Mouse (Mus musculus): ENCODE results near the gene Txlna. TPM values are rescaled to one million over a fixed set of nuclear protein-coding genes. Genes with fewer than 3 reads are reported as not detected.
A peak's percentile ranks its signal among the peaks of the same experiment; 100 is the strongest.

Gene Txlna
- total RNA-seq, 1 experiment from 2014 or later: 169 TPM

DNA sequence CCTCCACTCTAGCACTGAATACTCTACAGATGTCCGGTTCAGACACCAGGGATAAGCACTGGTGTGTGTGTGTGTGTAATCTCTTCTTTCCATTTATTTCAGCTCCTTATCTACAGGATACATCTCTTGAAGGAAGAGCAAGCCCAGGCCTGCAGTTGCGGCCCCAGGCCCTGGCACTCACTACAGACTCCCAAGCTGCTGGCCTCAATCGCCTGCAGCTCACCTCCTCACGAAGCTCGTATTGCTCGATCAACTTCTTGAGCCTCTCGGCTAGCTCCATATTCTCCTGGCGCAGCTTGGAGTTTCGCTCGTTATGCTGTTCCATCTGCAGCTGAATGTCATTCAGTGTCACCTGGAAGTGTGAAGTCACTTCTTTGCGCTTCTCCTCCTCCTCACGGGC is 9.0 kb downstream of the Txlna start:
- ATAC-seq (replicated peaks in 1 of 2; ENCODE audit: insufficient read depth in 1 of 2, low FRiP score in 2 of 2, low TSS enrichment in 1 of 2, low read depth in 1 of 2, poor library complexity in 2 of 2, severe bottlenecking in 2 of 2): no peak

DNA sequence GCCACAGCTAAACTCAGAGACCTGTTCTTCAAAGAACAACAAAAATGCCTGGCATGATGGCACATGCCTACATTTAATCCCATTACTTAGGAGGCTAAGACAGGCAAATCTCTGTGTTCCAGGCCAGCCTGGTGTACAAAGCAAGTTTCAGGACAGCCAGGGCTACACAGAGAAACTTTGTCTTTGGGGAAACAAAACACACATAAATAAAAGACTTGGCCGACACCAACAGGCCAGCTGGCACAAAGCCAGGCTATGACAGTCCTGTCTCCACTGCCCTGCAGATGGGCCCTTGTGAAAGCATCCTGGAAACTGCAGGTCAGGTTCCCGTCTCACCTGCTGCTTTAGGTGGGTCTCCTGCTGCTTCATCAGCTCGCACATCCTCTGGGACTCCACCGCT is 9.9 kb downstream of the Txlna start:
- no peak for ATAC-seq (replicated peaks in 1 of 2; ENCODE audit: insufficient read depth in 1 of 2, low FRiP score in 2 of 2, low TSS enrichment in 1 of 2, low read depth in 1 of 2, poor library complexity in 2 of 2, severe bottlenecking in 2 of 2)

DNA sequence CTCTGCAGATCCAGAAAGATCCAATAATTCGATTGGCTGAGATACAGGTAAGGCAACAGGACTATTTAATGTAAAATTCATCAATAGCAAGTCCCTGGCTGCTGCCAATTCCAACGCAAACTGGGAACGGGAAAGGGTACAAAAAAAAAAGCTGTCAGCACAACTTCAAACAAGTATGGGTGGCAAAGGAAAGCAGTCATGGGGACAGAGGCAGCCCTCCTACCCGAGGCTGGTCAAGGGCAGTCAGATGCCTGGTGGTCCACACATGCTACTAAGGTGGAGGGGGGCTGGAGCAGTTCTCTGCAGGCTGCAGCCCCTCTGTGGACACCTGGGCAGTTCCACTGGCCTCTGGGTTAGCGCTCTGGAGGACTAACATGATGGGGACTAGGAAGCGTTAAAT is 14.8 kb downstream of the Txlna start:
- ATAC-seq (replicated peaks in 1 of 2; ENCODE audit: insufficient read depth in 1 of 2, low FRiP score in 2 of 2, low TSS enrichment in 1 of 2, low read depth in 1 of 2, poor library complexity in 2 of 2, severe bottlenecking in 2 of 2): no peak

DNA sequence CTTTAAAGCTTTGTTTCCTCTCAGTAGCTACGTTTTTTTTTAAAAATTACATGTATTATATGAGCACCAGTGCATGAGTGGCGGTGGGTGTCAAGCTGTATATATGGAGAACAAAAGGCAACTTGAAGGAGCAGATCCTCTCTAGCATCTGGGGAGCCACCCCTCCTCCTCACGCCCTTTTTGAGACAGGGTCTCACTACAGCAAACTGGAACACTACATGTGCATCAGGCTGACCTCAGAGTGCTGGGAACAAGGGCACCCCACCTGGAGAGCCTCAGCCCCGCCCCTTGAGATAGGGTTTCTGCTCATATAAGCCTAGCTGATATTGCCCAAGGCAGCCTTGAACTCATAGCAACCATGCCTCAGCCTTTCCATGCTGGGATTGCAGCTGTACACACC is 15.4 kb downstream of the Txlna start:
- no peak for ATAC-seq (replicated peaks in 1 of 2; ENCODE audit: insufficient read depth in 1 of 2, low FRiP score in 2 of 2, low TSS enrichment in 1 of 2, low read depth in 1 of 2, poor library complexity in 2 of 2, severe bottlenecking in 2 of 2)

DNA sequence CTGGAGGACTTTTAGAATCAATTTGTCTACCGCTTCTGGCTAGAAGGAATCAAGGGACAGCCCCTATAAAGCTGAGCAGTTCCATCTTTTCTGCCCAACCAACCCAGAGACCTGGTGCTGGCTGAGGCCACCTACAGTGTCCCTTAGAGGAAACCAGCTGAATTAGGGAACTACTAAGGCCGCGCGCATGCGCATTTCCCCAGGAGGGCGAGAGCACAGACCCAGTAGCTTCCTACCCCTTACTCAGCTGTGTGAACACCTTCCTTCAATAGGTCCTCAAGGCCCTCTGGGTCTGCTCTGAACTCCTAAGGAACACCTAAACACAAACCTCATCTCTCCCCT is 15.9 kb downstream of the Txlna start:
- ATAC-seq (replicated peaks in 1 of 2; ENCODE audit: insufficient read depth in 1 of 2, low FRiP score in 2 of 2, low TSS enrichment in 1 of 2, low read depth in 1 of 2, poor library complexity in 2 of 2, severe bottlenecking in 2 of 2): peak; percentile 68

DNA sequence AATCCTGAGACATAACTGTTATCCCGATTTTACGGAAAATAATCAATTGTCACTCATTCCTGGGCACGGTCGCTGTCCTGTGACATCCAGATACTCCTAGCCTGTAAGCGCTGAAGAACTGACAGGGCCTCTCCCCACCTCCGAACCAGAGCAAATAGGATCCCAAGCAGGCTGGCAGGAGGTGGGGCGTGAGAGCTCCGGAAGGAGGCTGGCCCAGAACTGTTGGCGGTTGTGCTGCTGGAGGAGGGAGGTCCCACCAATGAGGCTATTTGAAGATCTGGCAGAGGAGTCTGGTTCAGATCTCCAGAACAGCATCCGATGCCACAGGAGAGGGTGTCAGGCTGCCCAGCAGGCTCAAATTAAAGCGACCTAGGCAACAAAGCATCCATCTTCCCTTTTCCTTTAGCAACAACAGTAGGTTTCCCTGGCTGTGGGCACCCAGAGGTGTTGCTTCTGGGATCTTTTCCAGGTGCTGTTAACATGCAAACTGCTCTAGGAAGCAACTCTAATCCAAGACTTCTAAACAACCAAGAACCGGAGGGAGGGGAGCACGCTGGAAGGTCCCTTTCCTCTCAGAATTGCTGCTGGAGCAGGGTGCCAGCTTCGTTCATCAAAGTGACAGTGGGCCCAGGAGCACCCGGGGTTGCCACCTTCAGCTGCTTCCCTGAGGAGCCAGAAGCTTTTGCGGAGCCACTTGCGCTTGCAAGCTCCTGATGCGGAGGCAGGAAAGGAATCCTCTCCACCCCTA is 16.4 kb downstream of the Txlna start:
- peak; percentile 93 to 95 for ATAC-seq (replicated peaks in 1 of 2; ENCODE audit: insufficient read depth in 1 of 2, low FRiP score in 2 of 2, low TSS enrichment in 1 of 2, low read depth in 1 of 2, poor library complexity in 2 of 2, severe bottlenecking in 2 of 2)

DNA sequence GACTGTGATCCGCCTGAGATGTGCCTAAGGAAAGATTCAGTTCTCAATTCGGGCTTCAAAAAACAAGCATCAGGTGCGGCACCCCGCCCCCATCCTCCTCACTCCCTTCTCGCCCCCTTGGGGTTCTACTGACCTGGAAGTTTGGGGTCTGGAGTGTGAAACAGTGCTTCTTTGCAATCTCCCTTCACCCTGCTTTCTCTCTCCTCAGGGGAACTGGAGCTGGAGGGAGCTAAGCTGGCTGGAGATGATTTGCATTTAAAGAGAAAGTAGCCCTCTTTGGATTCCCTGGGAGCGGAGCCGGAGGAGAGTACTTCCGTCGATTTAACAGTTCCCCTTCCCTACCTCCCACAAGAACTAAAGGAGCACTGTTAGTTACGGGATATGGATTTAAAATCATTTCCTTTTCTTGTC is 17.2 kb downstream of the Txlna start, which contains the start of gene Ccdc28b:
Gene Ccdc28b, minus strand, starts transcription at position 267 of the 411 bp plus-strand sequence.
- ATAC-seq (replicated peaks in 1 of 2; ENCODE audit: insufficient read depth in 1 of 2, low FRiP score in 2 of 2, low TSS enrichment in 1 of 2, low read depth in 1 of 2, poor library complexity in 2 of 2, severe bottlenecking in 2 of 2): peak in 1 of 2 experiments; percentile 4; a peak in 1 of 4 replicates

DNA sequence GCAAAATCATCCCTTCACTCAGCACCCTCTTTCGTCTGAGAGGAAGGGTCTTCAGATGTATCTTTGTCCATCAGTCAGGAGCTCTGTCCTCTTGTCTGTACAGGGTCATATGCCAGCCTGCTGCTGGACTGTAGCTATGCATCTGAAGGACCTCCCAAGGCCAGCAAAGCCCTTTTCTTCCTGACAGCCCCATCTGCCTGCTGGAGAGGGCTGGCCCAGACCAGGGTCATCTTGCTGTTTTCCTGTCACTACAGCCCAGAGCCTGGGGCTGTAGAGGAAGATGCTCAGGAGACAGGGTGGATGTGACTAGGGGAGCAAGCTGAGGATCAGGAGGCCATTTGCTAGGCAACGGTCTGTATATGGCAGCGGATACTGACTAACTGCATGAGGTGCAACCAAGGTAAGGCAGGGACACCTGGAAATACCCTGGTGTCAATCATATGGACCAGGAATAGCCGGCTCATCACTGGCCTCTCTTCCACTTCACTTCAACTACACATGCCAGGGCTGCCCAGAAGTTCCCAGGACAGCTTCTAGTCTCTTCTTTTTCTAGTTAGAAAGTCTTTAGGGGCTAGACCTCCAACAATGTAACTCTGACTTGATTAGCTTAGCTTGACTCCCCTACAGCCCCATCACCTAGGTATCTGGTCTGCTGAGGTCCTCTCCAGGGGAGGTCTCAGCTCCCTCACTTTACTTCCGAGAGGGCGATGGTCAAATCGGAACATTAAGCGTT is 17.9 kb downstream of the Txlna start:
- no peak for ATAC-seq (replicated peaks in 1 of 2; ENCODE audit: insufficient read depth in 1 of 2, low FRiP score in 2 of 2, low TSS enrichment in 1 of 2, low read depth in 1 of 2, poor library complexity in 2 of 2, severe bottlenecking in 2 of 2)

DNA sequence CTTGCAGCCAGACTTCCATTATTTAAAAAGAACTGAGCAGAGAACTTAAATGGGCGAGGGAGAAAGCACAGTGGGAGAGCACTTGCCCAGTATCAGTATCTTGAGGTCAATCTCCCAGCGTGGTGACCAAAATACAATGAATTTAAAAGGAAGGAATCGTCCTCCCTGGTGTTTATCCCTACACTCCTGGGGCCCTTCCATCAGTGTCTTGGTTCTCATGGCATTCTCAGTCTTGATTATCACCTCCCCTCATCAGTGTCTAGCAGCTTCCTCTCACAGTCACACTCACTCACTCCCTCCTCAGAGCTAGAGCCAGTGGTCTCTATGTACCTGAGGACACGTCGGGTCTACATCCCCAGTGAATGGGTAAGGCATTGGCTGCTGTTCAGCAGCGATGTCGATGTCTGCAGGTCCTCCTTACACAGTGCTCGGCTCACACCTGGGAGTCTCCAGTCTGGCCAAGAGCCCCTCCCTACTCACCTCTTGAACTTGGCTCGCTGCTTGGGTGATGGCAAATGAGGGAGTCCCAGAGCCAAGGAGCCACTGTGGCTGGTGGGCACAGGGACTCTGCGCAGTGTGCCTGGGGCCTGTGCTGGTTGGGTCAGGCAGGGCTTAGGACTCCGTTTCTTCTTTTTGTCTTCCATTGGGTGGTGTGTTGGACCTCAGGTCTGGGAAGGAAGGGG is 18.6 kb downstream of the Txlna start:
- ATAC-seq (replicated peaks in 1 of 2; ENCODE audit: insufficient read depth in 1 of 2, low FRiP score in 2 of 2, low TSS enrichment in 1 of 2, low read depth in 1 of 2, poor library complexity in 2 of 2, severe bottlenecking in 2 of 2): no peak

DNA sequence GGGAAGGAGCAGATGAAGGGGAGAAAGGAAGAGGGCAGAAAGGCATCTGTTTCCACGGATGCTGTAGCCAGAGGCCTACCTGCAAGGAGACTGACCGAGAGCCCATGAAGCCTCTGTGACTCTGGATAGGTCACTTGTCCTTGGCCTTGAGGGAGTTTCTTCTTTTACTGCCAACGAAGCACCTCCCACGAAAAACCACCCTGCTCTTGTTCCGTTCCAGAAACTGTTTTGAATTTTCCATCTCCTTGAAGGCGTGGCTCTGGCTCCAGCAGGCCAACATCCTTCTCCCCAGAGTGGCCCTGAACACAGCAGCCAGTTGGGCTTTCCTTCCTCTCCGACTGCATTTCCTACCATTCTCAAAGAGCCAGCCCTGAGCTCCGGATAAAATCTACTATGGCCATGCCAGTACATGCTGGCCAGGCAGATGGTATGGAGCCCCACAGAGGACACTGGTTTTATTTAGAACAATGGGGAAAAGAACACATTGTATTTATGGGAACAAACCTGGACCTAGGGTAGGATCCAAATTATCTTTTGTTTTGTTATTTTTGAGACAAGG is 19.5 kb downstream of the Txlna start:
- ATAC-seq (replicated peaks in 1 of 2; ENCODE audit: insufficient read depth in 1 of 2, low FRiP score in 2 of 2, low TSS enrichment in 1 of 2, low read depth in 1 of 2, poor library complexity in 2 of 2, severe bottlenecking in 2 of 2): no peak

DNA sequence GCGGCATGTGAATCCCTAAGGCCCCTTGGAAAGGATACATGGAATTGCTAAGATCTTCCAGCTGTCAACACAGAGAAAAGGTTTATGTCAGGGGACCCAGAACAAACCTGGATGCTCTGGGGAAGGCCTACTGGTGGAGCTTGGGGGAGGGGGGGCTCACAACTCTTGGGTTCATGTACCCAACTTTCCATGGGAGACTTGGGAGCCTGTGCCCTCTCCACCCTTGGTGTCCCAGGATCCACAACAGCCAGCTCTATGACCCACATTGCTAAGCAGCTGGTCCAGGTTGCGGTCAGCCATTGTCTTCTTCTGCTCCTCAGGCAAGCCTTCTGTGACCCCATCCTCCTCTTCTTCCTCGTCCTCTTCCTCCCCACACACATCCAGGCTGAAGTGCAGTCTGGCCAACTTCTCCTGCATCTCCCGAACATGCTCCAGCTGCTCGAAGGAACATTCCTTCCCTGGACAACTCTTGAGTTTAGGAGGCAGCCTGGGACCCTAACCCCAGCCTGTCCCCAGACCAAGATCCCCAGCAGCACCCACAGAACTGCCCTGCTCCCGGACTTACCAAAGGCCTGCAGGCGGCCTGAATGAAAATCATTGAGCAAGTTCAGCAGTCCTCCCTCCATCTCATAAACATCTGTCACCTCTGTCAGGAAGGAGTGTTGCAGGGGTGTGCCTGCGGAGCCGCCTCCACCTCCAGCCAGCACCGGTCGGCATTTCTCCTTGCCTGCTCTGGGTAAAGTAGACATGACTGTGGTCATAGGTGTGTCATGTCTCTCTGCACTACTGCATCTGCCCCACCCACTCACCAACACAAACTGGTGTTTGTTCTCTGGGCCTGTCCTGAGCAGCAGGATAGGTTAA is 20.2 kb downstream of the Txlna start:
- ATAC-seq (replicated peaks in 1 of 2; ENCODE audit: insufficient read depth in 1 of 2, low FRiP score in 2 of 2, low TSS enrichment in 1 of 2, low read depth in 1 of 2, poor library complexity in 2 of 2, severe bottlenecking in 2 of 2): no peak

DNA sequence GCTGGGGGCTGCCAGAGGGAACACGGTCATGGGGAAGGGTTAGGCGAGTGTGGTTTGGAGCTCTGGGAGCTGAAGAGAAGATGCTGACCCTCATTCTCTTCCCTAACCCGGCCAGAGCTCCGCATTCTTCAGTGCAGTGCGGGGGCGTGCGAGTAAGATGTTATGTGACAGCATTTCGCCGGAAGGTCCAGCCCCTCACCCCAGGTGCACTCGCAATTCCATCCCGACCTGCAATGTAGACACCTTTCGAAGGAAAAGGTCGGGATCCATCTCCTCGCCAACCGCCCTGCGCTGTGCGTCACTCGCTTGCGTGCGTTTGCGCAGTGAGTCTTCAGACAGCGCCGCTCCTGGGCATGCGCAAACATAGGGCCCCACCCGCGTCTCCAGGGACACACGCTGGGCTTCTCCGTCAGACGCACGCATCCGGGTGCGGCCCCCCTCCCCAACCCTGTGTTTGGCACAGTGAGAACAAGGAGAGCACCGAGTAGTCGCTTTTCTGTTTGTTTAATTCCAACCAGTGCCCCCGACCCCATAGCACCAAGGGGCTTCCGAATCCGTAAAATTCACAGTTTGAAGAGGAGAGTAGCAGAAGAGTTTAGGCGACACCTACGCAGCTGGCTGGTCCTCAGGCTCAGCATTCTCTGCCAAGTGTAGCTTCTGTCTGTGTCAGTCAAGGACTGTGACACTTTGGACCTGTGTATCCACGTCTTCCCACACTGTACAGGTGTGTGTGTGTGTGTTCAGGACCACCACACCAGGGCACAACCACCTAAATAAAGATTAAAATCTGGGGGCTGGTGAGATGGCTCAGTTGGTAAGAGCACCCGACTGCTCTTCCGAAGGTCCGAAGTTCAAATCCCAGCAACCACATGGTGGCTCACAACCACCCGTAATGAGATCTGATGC is 21.8 kb downstream of the Txlna start, which contains the start of gene Iqcc:
Gene Iqcc, minus strand, starts transcription at position 314 of the 906 bp plus-strand sequence.
- ATAC-seq (replicated peaks in 1 of 2; ENCODE audit: insufficient read depth in 1 of 2, low FRiP score in 2 of 2, low TSS enrichment in 1 of 2, low read depth in 1 of 2, poor library complexity in 2 of 2, severe bottlenecking in 2 of 2): peak; percentile 88 to 94

DNA sequence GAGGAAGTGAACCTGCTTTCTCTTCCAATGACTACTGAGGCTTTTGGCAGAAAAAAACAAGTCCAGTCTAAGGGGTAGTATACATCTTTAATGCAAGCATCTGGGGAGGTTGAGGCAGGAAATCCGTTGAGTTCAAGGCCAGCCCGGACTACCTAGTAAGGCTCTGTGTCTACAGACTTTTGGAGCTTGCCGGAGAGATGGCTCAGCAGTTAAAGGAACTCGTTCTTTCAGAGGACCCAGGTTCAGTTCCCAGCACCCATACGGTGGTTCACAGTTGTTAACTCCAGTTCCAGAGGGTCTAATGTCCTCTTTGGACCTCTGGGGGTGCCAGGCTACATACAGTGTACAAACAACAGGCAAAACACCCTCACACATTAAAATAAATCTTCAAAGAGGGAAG is 22.8 kb downstream of the Txlna start:
- no peak for ATAC-seq (replicated peaks in 1 of 2; ENCODE audit: insufficient read depth in 1 of 2, low FRiP score in 2 of 2, low TSS enrichment in 1 of 2, low read depth in 1 of 2, poor library complexity in 2 of 2, severe bottlenecking in 2 of 2)

DNA sequence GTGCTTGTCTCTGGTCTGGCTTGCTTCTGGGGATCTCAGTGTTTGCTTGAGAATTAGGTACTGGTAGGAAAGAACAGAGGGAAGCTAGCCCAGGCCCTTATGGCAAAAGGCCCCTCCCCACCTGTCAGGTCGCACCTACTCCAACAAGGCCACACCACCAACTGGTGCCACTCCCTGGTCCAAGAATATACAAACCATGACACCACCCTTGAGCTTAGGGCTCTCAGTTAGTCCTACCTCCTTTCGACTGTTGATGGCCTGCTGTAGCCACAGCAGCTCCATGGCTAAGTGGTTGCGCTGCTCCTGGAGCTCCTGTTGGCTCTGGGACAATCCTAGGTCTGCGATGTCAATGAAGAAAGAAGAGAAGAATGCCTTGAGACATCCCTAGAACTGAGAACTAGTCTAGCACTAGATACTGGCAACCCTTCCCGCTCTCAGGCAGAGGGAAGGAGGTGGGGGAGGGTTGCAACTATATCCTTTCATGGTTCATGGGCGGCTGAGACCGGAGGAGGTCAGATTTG is 23.7 kb downstream of the Txlna start:
- no peak for ATAC-seq (replicated peaks in 1 of 2; ENCODE audit: insufficient read depth in 1 of 2, low FRiP score in 2 of 2, low TSS enrichment in 1 of 2, low read depth in 1 of 2, poor library complexity in 2 of 2, severe bottlenecking in 2 of 2)

DNA sequence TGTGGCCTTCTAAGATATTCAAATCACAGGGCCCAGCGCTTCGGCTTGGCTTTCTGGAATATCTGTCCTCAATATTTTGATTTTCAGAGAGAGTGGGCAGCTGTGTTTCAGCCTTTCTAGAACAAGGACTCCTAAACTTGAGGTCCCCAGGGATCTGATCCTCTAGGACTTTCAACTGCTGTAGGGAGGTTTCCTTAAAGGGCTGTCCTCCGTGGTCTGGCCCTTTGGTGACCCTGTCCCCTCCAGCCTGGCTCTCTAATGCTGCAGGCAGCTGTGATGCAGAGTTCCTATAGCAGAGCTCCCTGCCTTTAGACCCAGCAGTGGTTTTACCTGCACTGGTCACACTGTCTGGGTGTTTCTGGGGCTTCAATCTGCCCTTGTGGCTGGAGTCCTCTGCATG is 24.2 kb downstream of the Txlna start:
- ATAC-seq (replicated peaks in 1 of 2; ENCODE audit: insufficient read depth in 1 of 2, low FRiP score in 2 of 2, low TSS enrichment in 1 of 2, low read depth in 1 of 2, poor library complexity in 2 of 2, severe bottlenecking in 2 of 2): no peak

DNA sequence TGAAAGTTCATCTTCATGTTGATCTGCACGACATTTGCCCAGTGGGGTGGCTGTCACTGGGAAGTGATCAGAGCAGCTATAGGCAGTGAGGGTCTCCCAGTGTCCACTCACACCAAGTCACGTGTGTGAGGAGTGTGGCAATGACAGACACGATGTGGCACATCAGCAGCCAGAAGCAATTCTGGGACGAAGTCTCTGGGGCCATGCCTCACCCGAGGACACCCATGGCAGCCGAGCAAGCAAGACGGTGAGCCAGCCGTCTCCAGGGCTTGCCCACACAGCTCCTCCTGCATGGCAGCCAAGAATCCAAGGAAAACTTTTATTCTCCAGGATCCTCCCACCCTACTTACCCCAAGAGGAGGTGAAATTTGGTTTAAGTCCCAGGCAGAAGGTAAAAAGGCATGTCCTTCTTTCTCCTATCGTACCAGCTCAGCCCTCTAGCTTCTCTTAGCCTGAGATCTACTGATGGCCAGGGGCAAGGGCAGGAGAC is 25.0 kb downstream of the Txlna start:
- no peak for ATAC-seq (replicated peaks in 1 of 2; ENCODE audit: insufficient read depth in 1 of 2, low FRiP score in 2 of 2, low TSS enrichment in 1 of 2, low read depth in 1 of 2, poor library complexity in 2 of 2, severe bottlenecking in 2 of 2)
